Mouse (Mus musculus) right cerebral cortex, adult 18-20 months (tissue): Measurements from ENCODE around the gene Slc39a2.
"Not testable (repeated sequence)": the region's sequence is repeated elsewhere in the genome, so short reads cannot be mapped to it uniquely, and the experiment has no call there.

Experiments
- DNase-seq: peaks from one replicate; pipeline ENCODE4 v3.0.0; 2022; ENCODE audit warnings: mixed read lengths

Slc39a2 gene

DNA sequence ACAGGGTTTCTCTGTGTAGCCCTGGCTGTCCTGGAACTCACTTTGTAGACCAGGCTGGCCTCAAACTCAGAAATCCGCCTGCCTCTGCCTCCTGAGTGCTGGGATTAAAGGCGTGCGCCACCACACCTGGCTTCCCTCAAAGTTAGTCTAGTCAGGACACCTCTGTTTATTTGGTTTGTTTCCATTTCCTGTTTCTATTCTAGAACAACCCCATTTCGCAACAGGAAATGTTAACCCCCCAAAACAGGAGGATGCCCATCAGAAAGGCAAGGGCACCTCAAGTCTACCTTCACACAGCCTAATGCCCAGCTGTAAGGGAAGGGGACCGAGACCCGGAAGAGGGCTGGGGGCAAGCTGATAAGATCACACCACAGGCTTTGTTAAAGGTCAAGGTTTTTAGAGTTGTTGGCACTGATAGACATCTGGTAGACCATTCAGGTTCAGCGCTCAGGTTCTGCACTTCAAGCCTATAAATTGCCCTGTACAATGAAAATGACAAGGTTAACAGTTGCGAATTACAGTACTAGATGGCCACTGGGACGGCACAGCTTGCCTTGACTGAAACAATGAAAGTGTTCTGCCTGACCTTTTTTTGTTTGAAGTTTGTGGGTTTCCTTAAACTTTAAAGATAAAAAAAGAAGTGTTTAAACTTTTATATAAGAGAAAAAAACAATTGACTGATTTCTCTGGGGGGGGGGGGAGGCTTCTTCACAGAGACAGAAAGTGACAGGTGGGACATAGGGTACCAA lies at the start of gene Slc39a2:
Slc39a2 (plus strand) TSS at position 699 of the 749 bp plus-strand sequence.
- DNase-seq = no peak

DNA sequence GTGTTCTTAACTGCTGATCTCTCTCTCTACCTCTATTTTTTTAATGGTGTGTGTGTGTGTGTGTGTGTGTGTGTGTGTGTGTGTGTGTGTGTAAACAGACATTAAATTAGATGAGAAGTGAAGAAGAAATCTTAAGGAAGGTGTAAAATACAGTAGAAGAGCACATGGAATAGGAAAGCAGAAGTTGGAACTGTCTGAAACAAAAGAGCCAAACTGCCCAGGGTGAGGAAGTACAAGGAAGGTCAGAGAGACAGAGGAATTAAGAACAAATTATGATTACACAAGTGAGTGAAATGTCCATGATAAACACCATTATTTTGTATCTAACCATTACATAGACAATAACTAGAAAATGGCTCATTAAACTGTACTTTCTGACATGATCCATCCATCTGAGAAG lies 48.8 kb upstream of the Slc39a2 start:
- DNase-seq = no peak

DNA sequence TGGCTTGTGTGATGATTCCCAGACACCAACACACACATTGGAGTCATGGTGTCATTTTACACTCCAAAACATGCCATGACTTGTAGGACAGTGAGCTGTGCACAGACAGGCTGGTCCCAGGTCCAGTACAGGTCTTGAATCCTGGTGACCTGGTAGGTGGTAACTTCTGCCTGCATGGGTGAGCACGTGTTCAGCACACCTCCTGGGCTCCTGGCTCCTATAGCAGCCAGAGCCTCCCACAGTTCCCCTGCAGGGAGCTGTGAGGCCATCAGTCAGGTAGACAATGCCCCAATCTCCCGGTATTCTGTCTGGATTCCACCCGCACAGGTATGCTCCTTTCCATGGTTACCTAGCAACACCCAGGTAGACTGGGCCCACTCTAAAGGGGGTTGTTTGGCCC lies 46.1 kb upstream of the Slc39a2 start:
- DNase-seq = no peak

DNA sequence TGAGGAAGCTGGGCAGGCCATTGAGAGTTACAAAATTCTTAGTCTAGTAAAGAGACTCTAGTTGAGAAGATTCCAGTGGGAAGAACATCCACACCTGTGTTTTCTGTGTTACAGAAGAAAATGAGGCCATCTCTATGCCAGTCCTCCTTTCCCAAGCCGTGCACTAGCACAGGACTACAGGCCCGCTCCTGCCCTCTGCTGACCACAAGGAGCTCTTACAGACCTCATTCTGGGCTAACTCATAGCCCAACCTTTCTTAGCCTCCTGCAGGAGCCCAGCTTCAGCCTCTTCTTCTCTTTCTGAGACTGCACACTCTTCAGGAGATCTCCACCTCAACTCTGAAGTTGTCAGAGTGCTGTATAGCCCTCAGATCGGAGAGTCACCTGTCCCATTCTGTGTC lies 41.7 kb upstream of the Slc39a2 start:
- not testable (repeated sequence) for DNase-seq

DNA sequence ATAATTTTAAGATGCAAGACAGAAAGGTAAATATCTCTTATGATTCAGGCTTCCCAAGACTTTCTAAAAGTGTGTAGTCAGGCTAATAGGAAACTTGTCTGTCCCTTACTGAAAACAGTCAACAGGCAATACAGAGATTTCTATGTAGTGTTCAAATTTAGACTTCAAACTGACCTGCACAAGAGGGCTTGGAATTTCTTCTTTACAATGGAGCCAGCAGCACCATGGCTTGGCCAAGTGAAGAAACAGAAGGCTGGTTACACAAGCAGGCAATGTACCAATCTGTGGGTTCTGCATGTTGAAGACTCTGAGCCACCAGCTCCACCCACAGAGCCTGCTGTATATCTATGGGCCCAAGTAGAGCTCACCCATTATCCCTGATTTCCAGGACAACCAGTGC lies 39.3 kb upstream of the Slc39a2 start, which contains the start of gene Ear6:
Ear6 (plus strand) TSS at position 301 of the 400 bp plus-strand sequence.
- DNase-seq = no peak

DNA sequence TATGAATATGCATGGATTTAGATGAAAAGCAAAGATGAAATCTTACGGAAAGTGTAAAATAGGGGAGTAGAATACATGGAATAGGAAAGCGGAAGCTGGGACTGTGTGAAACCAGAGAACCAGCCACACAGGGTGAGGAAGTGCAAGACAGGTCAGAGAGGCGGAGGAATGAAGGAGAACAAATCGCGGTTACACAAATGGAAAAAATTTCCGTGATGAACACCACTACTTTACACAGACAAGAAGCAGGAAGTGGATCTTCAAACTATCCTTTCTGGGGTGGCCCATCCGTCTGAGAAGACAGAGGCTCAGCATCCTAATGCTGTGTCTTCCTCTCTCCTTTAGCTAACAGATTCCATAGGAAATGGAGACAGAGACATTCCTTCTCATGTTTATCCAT lies 37.4 kb upstream of the Slc39a2 start:
- not testable (repeated sequence) for DNase-seq

DNA sequence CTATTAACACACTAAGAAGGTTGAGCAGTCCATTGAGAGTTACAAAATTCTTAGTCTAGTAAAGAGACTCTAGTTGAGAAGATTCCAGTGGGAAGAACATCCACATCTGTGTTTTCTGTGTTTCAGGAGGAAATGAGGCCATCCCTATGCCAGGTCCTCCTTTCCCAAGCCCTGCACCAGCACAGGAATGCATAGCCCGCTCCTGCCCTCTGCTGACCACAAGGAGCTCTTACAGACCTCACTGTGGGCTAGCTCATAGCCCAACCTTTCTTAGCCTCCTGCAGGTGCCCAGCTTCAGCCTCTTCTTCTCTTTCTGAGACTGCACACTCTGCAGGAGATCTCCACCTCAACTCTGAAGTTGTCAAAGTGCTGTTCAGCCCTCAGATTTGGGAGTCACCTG lies 29.1 kb upstream of the Slc39a2 start:
- DNase-seq = not testable (repeated sequence)

DNA sequence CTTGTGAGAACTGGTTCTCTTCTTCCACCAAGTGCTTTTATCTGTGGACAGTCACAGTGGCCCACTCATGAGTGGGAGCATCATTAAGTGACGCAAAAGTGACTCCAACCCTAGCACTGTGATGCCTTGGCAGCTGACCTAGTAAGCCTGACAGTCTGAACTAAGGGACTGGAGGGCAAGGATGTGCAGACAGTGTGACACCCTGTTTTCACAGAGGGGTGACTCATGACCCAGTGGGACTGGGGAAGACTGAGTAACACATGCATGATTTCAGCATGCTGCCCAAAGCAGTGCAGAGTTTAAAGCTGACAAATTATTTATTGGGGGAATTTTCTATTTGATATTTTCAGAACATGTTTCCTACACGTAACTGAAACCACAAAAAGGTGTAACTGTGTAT lies 21.9 kb upstream of the Slc39a2 start:
- no peak for DNase-seq

DNA sequence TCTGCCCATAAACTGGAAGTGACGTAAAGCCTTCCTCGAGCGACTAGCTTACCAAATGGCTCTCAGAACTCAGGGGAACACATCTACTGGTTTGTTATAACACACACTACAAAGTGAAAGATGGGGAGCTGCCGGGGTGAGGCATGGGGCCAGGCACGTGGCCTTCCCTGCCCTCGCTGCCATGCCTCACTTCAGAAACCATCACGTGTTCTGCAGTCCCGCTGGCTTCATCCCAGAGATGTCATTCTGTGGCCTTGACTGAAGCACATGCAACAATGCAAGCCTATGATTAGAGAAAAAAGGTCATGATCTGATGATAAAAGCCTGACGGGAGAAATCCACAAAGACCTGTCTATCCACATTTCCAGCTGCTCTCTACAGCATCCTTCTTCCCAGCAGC lies 20.9 kb upstream of the Slc39a2 start:
- no peak for DNase-seq

DNA sequence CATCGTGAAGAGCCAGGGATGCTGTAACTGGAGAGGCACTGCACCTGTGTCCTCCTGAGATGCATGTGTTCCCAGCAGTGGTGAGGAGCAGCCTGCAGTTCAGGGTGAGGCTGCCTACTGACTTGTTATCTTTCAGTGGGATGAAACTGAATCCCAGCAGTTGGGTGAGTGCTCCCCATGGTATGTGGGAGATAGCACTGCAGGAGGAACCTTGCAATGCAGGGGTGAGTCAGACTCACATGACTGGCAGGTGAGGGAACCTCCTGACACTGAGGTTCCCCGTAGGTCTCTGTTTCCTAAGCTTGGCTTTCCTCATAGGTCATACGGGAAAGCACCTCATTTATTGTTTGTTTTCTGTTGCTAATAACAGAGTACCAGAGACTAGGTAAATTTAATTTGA lies 15.2 kb upstream of the Slc39a2 start:
- no peak for DNase-seq

DNA sequence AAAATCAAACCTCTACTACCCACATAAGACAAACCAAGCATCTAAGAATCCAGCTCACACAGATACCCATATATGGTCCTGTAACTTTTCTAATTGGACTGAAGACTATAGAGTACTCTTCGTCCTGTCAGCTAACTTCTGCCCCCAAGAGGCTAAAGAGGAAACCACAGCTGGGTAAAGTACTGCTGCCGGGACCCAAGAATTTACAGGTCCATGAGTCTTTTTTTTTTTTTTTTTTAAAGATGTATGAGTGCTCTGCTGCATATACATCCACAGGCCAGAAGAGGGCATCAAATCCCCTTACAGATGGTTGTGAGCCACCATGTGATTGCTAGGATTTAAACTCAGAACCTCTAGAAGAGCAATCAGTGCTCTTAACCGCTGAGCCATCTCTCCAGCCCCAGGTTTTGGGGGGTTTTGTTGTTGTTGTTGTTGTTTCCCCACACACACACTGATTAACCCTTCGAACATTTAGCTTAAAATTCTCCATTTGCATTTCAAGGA lies 9.1 kb upstream of the Slc39a2 start:
- DNase-seq = peak; percentile 70

DNA sequence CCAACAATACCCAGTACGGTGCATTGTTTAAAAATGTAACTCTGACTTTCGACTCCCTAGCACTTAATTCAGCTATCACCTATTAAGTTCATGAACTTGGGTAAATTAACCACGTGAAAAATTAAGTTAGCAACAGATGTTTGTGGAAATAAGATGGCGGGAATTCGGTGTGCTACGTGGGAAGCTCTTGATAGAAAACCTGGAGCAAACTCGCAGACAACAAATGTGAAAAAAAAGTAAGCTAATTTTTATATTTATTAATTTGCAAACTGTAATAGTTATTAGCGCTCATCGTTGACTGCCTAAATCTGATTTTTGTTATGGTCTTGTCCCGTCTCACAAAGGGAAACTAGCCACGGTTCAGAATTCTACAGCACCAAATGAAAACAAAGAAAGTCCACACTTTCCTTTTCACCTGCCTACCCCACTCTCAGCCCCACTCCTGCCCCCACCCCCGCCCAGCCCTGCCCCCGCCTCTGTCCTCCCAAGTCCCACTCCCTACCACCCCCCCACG lies 8.6 kb upstream of the Slc39a2 start:
- no peak for DNase-seq

DNA sequence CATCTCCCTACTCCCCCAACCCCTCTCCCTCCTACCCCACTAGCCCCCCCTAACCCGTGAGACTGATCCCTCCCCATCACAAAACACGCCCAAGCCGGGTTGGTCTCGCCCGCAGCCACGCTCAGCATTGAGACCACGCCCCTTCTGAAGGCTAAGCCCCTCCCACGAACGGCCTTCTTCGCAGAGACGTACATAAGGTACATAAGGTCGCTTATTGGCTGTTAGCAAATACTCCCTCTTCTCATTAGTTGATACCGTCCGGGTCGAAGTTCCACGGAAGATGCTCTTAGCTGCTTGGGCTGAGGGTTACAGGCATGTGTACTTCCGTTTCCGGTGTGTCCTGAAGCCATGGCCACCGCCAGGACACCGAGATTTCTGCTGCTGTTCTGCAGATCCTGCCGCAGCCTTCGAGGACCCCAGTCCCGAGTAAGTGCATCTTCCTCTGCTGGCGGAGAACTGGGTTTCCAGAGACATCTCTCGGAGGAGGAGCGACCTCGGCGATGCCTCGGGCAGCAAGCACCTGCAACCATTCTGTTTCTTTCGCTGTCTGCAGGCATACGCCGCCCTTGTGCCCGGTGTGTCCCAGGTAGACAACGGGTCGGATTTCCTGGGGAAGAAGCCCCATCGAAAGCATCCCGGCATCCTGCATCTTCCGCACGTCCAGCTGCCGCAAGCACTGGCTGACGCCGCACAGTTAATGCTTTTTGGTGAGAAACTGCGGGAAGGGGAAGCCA lies 7.9 kb upstream of the Slc39a2 start, which contains the start of gene Mettl17:
Mettl17 (plus strand) TSS at position 245 of the 734 bp plus-strand sequence.
- DNase-seq = peak; percentile 95

DNA sequence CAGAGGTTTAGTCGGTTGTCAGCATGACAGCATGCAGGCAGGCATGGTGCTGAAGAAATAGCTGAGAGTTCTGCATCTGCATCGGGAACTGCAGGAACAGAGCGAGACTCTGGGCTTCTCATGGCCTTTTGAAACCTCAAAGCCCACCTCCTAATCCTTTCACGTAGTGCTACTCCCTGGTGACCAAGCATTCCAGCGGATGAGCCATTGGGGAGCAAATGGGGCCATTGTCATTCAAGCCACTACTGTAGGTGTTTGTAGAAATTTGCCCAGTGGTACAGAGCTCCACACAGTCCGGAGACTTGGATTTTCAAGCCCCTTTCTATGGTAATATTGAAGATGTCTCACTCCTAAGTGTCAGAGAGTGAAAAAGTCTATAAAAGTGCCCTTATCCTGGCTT lies 6.6 kb upstream of the Slc39a2 start:
- no peak for DNase-seq

DNA sequence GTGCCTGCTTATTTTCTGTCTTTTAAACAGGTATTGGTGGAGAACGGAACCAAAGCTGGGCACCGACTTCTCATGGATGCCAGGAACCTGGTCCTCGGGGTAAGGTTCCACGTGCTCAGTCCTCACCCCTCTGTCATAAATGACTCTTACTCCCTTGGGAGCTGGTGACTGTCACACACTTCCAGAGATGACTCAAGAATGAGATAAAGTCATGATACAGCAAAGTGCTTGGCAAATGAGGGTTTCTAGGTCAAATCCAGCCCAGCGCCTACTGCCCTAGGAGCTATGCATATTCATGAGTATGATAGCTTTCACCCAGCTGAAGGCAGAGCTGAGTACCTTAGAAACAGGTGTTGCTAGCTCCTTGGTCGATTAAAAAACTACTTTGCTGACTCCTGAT lies 2.9 kb upstream of the Slc39a2 start:
- DNase-seq = no peak

DNA sequence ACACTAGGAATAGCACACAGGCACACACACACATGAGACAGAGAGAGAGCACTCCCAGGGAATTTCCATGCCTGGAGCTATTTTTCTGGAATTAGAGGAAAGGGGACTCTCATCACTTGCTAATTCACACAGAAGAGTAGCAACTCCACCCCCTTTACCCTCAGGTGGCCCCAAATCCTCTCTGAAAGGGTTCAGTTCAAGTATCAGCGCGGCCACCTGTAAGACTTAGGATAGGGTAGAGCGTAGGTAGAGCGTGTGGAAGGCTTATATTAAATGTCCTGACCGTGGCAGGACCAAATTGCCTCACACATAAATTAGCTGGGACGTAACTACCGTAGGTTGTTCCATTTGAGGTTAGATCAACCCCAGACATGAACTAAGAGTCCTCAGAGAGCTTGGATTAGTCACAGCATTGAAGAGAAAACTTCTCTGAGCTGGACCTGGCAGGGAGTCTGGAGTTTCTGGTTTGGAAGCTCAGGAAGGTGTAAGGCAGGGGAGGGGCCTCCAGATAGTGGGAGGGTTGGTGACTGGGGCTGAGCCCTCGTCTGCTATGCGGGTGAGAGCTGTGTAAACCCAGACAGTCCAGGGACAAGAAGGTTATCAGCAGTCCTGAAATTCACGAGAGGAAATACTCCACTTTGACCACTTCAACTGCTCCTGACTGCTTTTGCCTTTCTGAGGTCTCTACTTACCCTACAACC lies 555 bp downstream of the Slc39a2 start:
- no peak for DNase-seq

DNA sequence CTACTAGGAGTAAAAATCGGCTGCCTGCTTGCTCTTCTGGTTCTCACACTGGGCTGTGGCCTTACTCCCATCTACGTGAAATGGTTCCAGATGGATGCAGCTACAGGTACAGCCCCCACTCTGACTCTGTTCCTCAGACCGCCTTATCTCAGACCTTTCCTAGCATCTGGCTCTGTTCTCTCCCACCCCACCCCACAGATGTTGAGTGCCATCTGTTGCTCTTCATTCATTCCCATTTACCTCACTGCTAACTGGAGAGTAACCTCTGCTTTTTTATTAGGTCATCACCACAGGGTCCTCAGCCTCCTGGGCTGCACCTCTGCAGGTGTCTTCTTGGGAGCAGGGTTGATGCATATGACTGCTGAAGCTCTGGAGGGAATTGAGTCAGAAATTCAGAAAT lies 1.1 kb downstream of the Slc39a2 start:
- no peak for DNase-seq

DNA sequence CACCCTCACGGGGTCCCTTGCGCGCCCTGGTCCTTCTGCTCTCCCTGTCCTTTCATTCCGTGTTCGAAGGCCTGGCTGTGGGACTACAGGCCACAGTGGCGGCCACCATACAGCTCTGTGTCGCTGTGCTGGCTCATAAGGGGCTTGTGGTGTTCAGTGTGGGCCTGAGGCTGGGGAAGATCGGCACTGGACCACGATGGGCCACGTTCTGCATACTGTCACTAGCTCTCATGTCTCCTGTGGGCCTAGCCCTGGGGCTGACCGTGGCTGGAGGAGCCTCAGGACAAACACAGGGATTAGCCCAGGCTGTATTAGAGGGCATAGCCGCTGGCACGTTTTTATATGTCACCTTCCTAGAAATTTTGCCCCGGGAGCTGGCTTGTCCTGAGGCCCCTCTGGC lies 2.4 kb downstream of the Slc39a2 start:
- no peak for DNase-seq

DNA sequence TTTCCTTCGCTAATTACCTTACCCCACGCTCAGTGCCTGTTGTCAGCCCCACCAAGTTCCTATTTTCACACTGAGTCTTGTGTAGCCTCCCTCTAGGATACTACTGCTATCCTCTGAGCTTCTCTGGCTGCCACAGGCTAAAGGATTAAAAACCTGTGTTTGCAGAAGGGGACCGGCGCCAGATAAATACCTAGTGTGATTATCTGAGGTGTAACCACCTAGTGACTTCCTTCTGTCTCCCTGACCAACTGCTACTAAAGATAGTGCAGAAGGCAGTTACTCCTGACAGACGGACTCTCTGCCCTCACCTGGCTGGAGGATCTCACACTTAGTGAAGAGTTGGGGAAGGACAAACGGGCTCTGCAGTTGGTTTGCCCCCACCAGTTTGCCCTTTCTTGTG lies 3.3 kb downstream of the Slc39a2 start:
- DNase-seq = no peak

DNA sequence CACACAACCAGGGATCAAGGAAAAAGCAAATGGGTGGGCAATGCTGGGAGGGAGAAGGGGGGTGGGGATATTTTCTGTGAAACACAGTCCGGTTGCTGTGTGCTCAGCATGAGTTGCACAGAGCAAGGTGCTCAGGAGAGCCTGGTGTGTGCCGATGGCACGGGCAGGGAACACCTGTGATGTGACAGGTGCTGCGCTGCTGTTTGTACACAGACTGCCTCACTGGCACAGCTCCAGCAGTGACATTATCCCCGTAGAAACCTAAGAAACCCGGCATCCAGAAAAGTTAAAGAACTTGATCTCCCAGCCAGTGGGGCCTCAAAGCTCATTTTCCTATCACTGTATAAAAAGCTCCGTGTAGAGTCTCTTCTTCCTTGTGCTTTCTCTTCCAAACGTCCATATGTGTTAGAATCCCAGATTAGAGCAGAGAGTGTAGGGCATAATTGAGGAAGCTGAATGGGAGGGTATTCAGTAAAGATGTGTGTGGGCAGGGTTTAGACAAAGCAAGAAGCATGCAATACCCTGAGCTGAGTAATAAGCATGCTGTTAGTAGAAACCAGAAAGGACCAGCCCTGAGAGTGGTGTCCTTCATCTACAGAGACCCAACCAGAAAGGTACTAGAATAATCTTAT lies 4.0 kb downstream of the Slc39a2 start:
- DNase-seq = no peak

DNA sequence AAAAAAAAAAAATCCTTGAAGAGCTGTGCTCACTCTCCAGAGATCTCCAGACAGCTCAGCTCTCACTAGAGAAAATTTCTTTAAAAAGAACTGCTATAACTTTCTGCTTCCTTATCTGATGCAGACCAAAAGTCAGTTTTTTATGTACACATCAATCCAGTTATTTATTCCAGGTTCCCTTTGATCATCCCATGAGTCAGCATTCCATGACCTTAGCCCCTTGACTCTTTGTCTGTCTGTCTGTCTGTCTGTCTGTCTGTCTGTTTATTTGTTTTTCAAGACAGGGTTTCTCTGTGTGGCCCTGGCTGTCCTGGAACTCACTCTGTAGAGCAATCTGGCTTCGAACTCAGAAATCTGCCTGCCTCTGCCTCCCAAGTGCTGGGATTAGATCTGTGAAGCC lies 6.7 kb downstream of the Slc39a2 start:
- DNase-seq = no peak

DNA sequence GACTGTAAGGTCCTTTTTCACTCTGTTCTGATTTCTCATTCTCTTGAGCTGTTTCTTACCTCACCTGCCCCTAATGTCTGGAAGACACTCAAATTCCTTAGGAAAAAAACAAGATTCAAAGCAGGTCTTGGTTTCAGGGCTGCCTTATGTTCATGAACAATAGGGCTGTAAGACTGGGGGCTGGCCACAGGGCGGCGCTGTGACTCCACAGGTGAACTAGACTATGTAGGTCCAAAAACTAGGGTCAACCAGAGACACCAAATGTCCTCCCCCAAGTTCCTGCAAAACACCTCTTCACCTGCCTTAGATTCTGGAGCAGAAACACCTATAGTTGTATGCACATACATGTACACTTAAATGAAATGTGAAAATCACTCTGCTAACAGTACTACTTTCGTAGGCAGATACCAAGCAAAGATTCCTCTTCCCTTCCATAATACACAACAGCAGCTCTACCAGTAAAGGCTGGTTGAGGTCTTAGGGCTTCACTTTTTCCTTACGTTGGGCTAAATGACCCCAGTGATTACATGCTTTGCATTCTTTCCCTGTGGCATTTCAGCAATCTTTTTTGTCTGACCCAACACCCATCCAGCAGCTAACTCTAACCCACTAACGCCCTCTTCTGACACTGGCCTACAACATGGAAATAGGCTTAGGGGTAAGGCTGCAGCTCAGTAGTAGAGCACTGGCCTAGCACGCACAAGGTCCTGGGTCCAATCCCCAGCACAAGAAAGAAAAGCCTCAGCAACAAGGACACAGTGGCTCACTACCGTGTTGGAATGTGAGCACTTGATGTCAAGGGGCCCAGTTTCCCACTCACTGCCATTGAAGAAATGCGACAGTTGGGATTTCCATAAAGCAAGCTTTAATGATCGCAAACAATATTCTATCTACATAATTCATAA lies 10.4 kb downstream of the Slc39a2 start:
- peak; percentile 50 for DNase-seq
